Mouse (Mus musculus) neural tube, embryonic 11.5 days (tissue): Measurements from ENCODE around the gene Pola2. TPM values are rescaled to one million over a fixed set of nuclear protein-coding genes. Genes with fewer than 3 reads are reported as not detected.

ENCODE experiments used
- ATAC-seq: fragments of 200-750 bp; cut with Nextera tagmentation; 2 replicates; pipeline ENCODE4 v1.8.0; 2017; ENCODE audit warnings: moderate number of reproducible peaks, mild to moderate bottlenecking, moderate TSS enrichment, moderate library complexity; ENCODE audit not compliant: insufficient read depth, low FRiP score, low TSS enrichment
- DNase-seq: peaks from one replicate; pipeline ENCODE4 v3.0.0-alpha.2; 2015; ENCODE audit warnings: low spot score
- H3K27ac ChIP-seq: fragments of 300-500 bp; sonication (generic); 2 replicates; pipeline ENCODE4 v1.5.1; 2014; ENCODE audit warnings: low read depth, mild to moderate bottlenecking, low read length
- H3K27me3 ChIP-seq: fragments of 300-500 bp; sonication (generic); 2 replicates; pipeline ENCODE4 v1.6.1; 2014; ENCODE audit warnings: mild to moderate bottlenecking, low read length, mixed read lengths; ENCODE audit not compliant: control insufficient read depth, insufficient read depth
- H3K36me3 ChIP-seq: fragments of 300-500 bp; sonication (generic); 2 replicates; pipeline ENCODE4 v1.6.1; 2014; ENCODE audit warnings: mild to moderate bottlenecking, low read length, moderate library complexity, mixed read lengths; ENCODE audit not compliant: control insufficient read depth, insufficient read depth
- H3K4me1 ChIP-seq: fragments of 300-500 bp; sonication (generic); 2 replicates; pipeline ENCODE4 v1.6.1; 2014; ENCODE audit warnings: low read length, mixed read lengths; ENCODE audit not compliant: control insufficient read depth, insufficient read depth
- H3K4me2 ChIP-seq: fragments of 300-500 bp; sonication (generic); 2 replicates; pipeline ENCODE4 v1.6.1; 2014; ENCODE audit warnings: low read depth, mild to moderate bottlenecking, moderate library complexity
- H3K4me3 ChIP-seq: fragments of 300-500 bp; sonication (generic); 2 replicates; pipeline ENCODE4 v1.5.1; 2014; ENCODE audit warnings: low read depth, low read length
- H3K9ac ChIP-seq: fragments of 300-500 bp; sonication (generic); 2 replicates; pipeline ENCODE4 v1.6.1; 2014; ENCODE audit warnings: mild to moderate bottlenecking, low read length
- H3K9me3 ChIP-seq: fragments of 300-500 bp; sonication (generic); 2 replicates; pipeline ENCODE4 v1.6.1; 2016; ENCODE audit warnings: low read length; ENCODE audit not compliant: control insufficient read depth
- WGBS: fragments of 180-500 bp; shearing (Covaris S2); extraction: QIAGEN DNeasy Blood & Tissue Kit; methylation state at CpG from one replicate; pipeline ENCODE4 v1.1.7; 2014; 5-methylcytosine and 5-hydroxymethylcytosine counted together
- polyA plus RNA-seq: library from polyadenylated mRNA; unstranded; fragments of >200 nt; fragmentation: Nextera tagmentation; extraction: Ambion mirVana; gene quantifications from 2 replicates; pipeline ENCODE4 v1.2.1, GENCODE M21; 2014

Pola2 gene
- polyA plus RNA-seq, 1 experiment from 2014 or later: 79.9 TPM

- Histone ChIP-seq H3K9ac (peak within 1 kb of the TSS; percentile 96), H3K9me3 (no peaks in the 10 kb centered on the region), H3K4me2 (peak within 1 kb of the TSS; percentile 49), H3K36me3 (no peaks in the 10 kb centered on the region; the same call in 1 of the 2 replicates), H3K4me3 (peak within 1 kb of the TSS; percentile 99), H3K27me3 (no peaks in the 10 kb centered on the region), H3K4me1 (peaks cover 13% of the 10 kb centered on the region), H3K27ac (peak within 1 kb of the TSS; percentile 80)
- DNase-seq: no peak
- 23% methylated on average over 13 of the region's 13 CpGs for WGBS
- ATAC-seq: peak; percentile 69; the same call in 1 of the 2 replicates
Observed at GRCm38 (mm10) chr19:5913007-5913719, 50.8 kb downstream of the Pola2 start, which contains the start of gene Dpf2. Dpf2 (minus strand) TSS chr19:5913010.

GRCm38 (mm10) chr19:5912103-5913006, 51.6 kb downstream of the Pola2 start:
- Histone ChIP-seq H3K27ac (peak overlapping the region; percentile 80), H3K4me2 (peak overlapping the region; percentile 49), H3K9ac (peak overlapping the region; percentile 96), H3K36me3 (no peaks in the 10 kb centered on the region; the same call in 1 of the 2 replicates), H3K27me3 (no peaks in the 10 kb centered on the region), H3K4me3 (peak overlapping the region; percentile 99), H3K4me1 (peaks cover 13% of the 10 kb centered on the region), H3K9me3 (no peaks in the 10 kb centered on the region)
- DNase-seq (peak; percentile 100), ATAC-seq (peak; percentile 90)
- WGBS: under 1% methylated on average over 59 of the region's 59 CpGs

DNA sequence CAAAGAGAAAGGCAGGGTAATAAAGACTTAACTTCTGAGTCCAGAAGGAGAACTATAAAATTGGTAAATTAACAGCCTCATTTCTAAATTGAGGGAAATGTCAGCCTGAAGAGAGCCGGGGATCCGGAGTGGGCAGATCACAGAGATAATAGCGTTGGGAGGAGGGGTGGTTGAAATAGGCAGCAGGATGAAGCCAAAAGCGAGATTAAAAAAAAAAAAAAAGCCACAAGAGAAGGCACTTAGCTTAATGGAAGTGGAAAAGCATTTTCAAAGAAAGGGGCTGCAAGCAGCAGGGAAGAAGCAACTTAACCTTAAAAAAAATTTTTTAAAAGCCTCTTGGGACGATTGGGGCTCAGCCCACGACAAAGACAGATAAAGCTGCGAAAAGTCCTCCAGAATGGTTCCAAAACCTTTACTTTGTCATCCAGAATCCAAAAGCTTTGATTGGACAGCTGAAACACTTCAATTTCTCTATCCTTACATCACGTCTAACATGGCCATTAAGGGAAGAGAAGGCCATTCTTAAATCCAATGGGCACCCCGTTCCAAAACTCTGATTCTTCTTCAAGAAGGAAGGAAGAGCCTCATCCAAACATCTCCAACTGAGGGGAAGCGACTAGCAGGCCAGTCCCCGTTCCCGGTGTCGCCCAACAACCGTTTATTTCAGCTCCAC, 52.4 kb downstream of the Pola2 start:
- Histone ChIP-seq H3K4me3 (peak overlapping the region; percentile 99), H3K4me2 (peak overlapping the region; percentile 49), H3K36me3 (peaks cover 4% of the 10 kb centered on the region; the same call in 1 of the 2 replicates), H3K4me1 (peaks cover 13% of the 10 kb centered on the region), H3K27me3 (no peaks in the 10 kb centered on the region), H3K9ac (peak overlapping the region; percentile 96), H3K9me3 (no peaks in the 10 kb centered on the region), H3K27ac (peak overlapping the region; percentile 80)
- DNase-seq (no peak), ATAC-seq (no peak)
- 10% methylated on average over 14 of the region's 14 CpGs for WGBS

DNA sequence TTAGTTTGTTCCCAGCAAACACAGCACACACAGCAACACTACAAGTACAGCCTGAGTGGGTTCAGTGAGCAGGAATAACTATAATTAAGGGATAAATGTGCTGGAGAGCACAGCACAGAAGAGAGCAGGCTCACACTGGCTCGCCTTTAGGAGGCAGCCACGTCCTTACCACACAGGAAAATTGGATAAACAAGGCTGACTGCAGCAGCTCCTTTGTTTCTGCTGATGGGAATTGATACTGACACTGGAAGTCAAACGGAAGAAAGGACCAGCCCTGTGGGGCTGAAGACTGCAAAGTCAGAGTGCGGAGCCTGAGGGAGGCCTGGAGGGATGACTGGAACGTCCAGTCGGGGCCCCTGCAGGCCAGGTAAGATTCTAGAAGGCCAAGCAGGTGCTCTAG, 53.8 kb downstream of the Pola2 start:
- no peak for ATAC-seq
- no peak for DNase-seq
- H3K36me3 ChIP-seq: peaks cover 10% of the 10 kb centered on the region
- no peaks in the 10 kb centered on the region for H3K9me3 ChIP-seq
- H3K4me3 ChIP-seq: peak overlapping the region; percentile 99; the same call in 1 of the 2 replicates
- H3K9ac ChIP-seq: peak overlapping the region; percentile 39
- H3K27ac ChIP-seq: no peak overlapping the region
- H3K4me1 ChIP-seq: peaks cover 13% of the 10 kb centered on the region
- whole genome bisulfite sequencing: 73% methylated on average over 6 of the region's 6 CpGs
- no peaks in the 10 kb centered on the region for H3K27me3 ChIP-seq
- H3K4me2 ChIP-seq: peak overlapping the region; percentile 30

- no peak overlapping the region for H3K27ac ChIP-seq
- no peak for ATAC-seq
- H3K4me2 ChIP-seq: no peak overlapping the region
- 95% methylated on average over 3 of the region's 3 CpGs for WGBS
- no peaks in the 10 kb centered on the region for H3K27me3 ChIP-seq
- peaks cover 23% of the 10 kb centered on the region for H3K36me3 ChIP-seq
- H3K9me3 ChIP-seq: no peaks in the 10 kb centered on the region
- no peak overlapping the region for H3K9ac ChIP-seq
- no peak for DNase-seq
- peaks cover 13% of the 10 kb centered on the region for H3K4me1 ChIP-seq
- no peak overlapping the region for H3K4me3 ChIP-seq
Observed at GRCm38 (mm10) chr19:5907275-5907674, 56.7 kb downstream of the Pola2 start.

DNA sequence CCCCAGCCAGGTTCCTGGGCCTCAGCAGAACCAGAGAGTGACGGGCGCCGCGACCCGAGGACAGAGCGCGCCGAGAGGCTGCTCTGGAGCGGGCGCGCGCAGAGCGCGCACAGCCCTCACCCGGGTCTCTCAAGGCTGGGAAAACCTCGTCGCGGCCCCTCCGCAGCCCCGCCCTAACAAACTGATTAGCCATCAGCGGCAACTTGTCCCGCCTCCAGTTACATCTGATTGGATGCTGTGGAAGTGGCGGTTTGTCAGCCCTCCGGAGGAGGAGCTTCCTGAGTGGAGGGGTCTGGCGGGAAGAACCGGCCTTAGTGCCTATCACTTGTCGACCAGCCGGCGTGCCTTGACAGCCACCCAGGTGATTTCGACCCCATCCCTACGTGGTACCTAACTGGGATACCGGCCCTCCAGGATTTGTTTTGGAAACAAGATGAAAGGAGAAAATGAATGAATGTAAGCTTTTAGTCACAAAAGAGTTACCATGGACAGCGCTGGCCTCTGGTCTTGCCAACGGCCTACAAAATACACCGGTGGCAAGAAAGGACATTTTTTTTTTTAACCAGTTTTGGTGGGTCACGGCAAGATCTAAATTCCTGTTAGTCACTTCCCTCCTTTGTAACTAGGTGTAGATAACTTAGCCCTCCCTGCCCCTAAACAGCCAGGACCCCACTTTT, 69.9 kb downstream of the Pola2 start, which contains the start of gene Tigd3:
Gene Tigd3, minus strand, starts transcription at position 148 of the 677 bp plus-strand sequence.
- Histone ChIP-seq H3K36me3 (peaks cover 9% of the 10 kb centered on the region), H3K9ac (peak within 1 kb of the TSS; percentile 84), H3K27me3 (no peaks in the 10 kb centered on the region), H3K27ac (peak within 1 kb of the TSS; percentile 35; the same call in 1 of the 2 replicates), H3K4me3 (peak within 1 kb of the TSS; percentile 63), H3K9me3 (no peaks in the 10 kb centered on the region), H3K4me1 (peaks cover 12% of the 10 kb centered on the region; the same call in 1 of the 2 replicates), H3K4me2 (peak within 1 kb of the TSS; percentile 92)
- ATAC-seq (peak; percentile 96), DNase-seq (peak; percentile 96)
- 5% methylated on average over 36 of the region's 36 CpGs for WGBS

DNA sequence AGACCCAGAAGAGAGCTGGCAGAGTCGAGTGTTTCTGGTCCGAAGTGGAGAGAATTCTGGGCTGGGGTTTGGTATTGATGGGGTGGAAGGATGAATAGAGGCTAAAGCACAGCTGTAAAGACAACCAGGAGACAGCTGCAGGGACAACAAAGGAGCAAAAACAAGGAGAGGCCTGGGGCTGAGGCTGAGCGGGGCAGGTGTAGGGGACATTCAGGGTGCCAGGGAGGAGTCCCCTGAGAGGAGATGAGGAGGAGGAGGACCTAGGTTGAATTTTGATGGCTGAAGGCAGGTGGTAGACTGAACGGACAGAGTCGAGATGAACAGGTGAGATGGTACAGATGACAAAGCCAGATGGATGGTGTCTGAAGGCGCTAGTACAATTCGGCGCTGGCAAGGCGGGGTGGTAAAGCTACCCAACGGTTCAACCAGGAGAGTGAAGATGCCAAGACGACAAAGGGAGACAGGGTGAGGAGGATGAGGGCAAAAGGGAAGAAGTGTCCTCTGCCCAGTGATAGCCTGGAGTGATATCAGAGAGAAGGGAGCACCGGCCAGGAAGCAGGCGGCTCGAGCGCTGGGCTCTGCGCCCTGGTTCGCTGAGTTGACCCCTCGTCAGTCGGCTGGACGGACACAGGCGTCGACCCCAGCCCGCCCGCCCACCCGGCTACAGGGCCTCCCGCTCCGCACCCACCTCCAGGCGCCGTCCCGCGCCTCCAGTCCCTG, 70.6 kb downstream of the Pola2 start:
- 9% methylated on average over 31 of the region's 31 CpGs for WGBS
- H3K27ac ChIP-seq: peak overlapping the region; percentile 35; the same call in 1 of the 2 replicates
- peak overlapping the region; percentile 84 for H3K9ac ChIP-seq
- H3K27me3 ChIP-seq: no peaks in the 10 kb centered on the region
- DNase-seq (no peak), ATAC-seq (no peak; the same call in none of the 2 replicates)
- peaks cover 12% of the 10 kb centered on the region; the same call in 1 of the 2 replicates for H3K4me1 ChIP-seq
- H3K36me3 ChIP-seq: peaks cover 8% of the 10 kb centered on the region
- no peaks in the 10 kb centered on the region for H3K9me3 ChIP-seq
- peak overlapping the region; percentile 92 for H3K4me2 ChIP-seq
- H3K4me3 ChIP-seq: peak overlapping the region; percentile 63
